Mouse (Mus musculus) macrophage (primary cell): ENCODE data around the gene Prox2. TPM values are rescaled to one million over a fixed set of nuclear protein-coding genes. Genes with fewer than 3 reads are reported as not detected.

Experiments used
- H3K27ac ChIP-seq: fragments of 350-480 bp; formaldehyde crosslinking; 2 replicates; pipeline ENCODE4 v1.9.0; 2021
- H3K36me3 ChIP-seq: fragments of 350-480 bp; formaldehyde crosslinking; 2 replicates; pipeline ENCODE4 v1.9.0; 2021; ENCODE audit errors: inconsistent target
- H3K4me3 ChIP-seq: fragments of 350-480 bp; formaldehyde crosslinking; 2 replicates; pipeline ENCODE4 v1.9.0; 2021; ENCODE audit errors: inconsistent target
- H3K79me2 ChIP-seq: fragments of 350-480 bp; formaldehyde crosslinking; 2 replicates; pipeline ENCODE4 v1.9.0; 2021; ENCODE audit errors: inconsistent target
- WGBS: methylation state at CpG from one replicate; pipeline ENCODE4 v1.1.7; 2026; ENCODE audit warnings: inconsistent platforms; ENCODE audit not compliant: missing documents; 5-methylcytosine and 5-hydroxymethylcytosine counted together
- polyA plus RNA-seq: library from polyadenylated mRNA; stranded (reverse); fragments of 250-400 nt; gene quantifications from 3 replicates; pipeline ENCODE4 v1.2.4, GENCODE M21; 2018; ENCODE audit warnings: inconsistent platforms

The Prox2 gene
- polyA plus RNA-seq, 1 experiment from 2014 or later: 1.3 TPM

- 8% methylated on average over 3 of the region's 3 CpGs for WGBS
- Histone ChIP-seq H3K79me2 (no peaks in the 10 kb centered on the region), H3K4me3 (no peak overlapping the region), H3K27ac (no peak overlapping the region), H3K36me3 (no peaks in the 10 kb centered on the region)
These were observed 18.3 kb downstream of the Prox2 start for GRCm38 (mm10) chr12:85092214-85092613.

- WGBS: 93% methylated on average over 3 of the region's 3 CpGs
- H3K79me2 ChIP-seq: no peaks in the 10 kb centered on the region
- no peak overlapping the region for H3K4me3 ChIP-seq
- no peak overlapping the region for H3K27ac ChIP-seq
- no peaks in the 10 kb centered on the region for H3K36me3 ChIP-seq
These were observed 19.4 kb downstream of the Prox2 start for GRCm38 (mm10) chr12:85091190-85091589.

GRCm38 (mm10) chr12:85087845-85088244 is 22.7 kb downstream of the Prox2 start:
- Histone ChIP-seq H3K27ac (no peak overlapping the region), H3K36me3 (no peaks in the 10 kb centered on the region), H3K4me3 (no peak overlapping the region), H3K79me2 (no peaks in the 10 kb centered on the region)
- 92% methylated on average over 11 of the region's 12 CpGs for WGBS

- no peak overlapping the region for H3K4me3 ChIP-seq
- 88% methylated on average over 4 of the region's 4 CpGs for WGBS
- H3K36me3 ChIP-seq: no peaks in the 10 kb centered on the region
- H3K27ac ChIP-seq: no peak overlapping the region
- H3K79me2 ChIP-seq: no peaks in the 10 kb centered on the region
These were observed 25.6 kb downstream of the Prox2 start for GRCm38 (mm10) chr12:85084941-85085340.

- Histone ChIP-seq H3K4me3 (no peak overlapping the region), H3K79me2 (no peaks in the 10 kb centered on the region), H3K27ac (no peak overlapping the region), H3K36me3 (no peaks in the 10 kb centered on the region)
- WGBS: 78% methylated on average over 2 of the region's 2 CpGs
These were observed 26.3 kb downstream of the Prox2 start for GRCm38 (mm10) chr12:85084257-85084656.

GRCm38 (mm10) chr12:85077100-85077499 is 33.5 kb downstream of the Prox2 start:
- Histone ChIP-seq H3K27ac (no peak overlapping the region), H3K36me3 (no peaks in the 10 kb centered on the region), H3K79me2 (no peaks in the 10 kb centered on the region), H3K4me3 (no peak overlapping the region)
- WGBS: 95% methylated on average over 3 of the region's 3 CpGs

- H3K4me3 ChIP-seq: no peak overlapping the region
- H3K27ac ChIP-seq: no peak overlapping the region
- H3K36me3 ChIP-seq: peaks cover 22% of the 10 kb centered on the region
- no peaks in the 10 kb centered on the region for H3K79me2 ChIP-seq
These were observed 39.5 kb downstream of the Prox2 start for GRCm38 (mm10) chr12:85071043-85071442.

- peaks cover 21% of the 10 kb centered on the region; the same call in 1 of the 2 replicates for H3K36me3 ChIP-seq
- WGBS: 69% methylated on average over 5 of the region's 6 CpGs
- H3K27ac ChIP-seq: no peak overlapping the region
- no peaks in the 10 kb centered on the region for H3K79me2 ChIP-seq
- no peak overlapping the region for H3K4me3 ChIP-seq
These were observed 59.3 kb downstream of the Prox2 start for GRCm38 (mm10) chr12:85051218-85051617.

Other genes starting within 250 kb of the Prox2 start
- 0.07 to 0.25 TPM (median 0.21 TPM) in 3 replicates for gene Ltbp2, start 234.2 kb downstream of the Prox2 start, polyA plus RNA-seq
- gene Fcf1, start 139.9 kb downstream of the Prox2 start, polyA plus RNA-seq: 65.9 to 92.0 TPM (median 76.0 TPM) in 3 replicates
- 27.2 to 51.0 TPM (median 30.2 TPM) in 3 replicates for gene Arel1, start 139.9 kb downstream of the Prox2 start, polyA plus RNA-seq
- 23.7 to 43.8 TPM (median 27.2 TPM) in 3 replicates for gene Ylpm1, start 114.4 kb downstream of the Prox2 start, polyA plus RNA-seq
- gene Dlst, start 74 bp upstream of the Prox2 start, polyA plus RNA-seq: 71.4 to 90.3 TPM (median 80.1 TPM) in 3 replicates
- not detected in 3 replicates for gene Rps6kl1, start 40.5 kb upstream of the Prox2 start, polyA plus RNA-seq
- 0.11 to 0.37 TPM (median 0.35 TPM) in 3 replicates for gene Pgf, start 67.0 kb upstream of the Prox2 start, polyA plus RNA-seq
- gene Eif2b2, start 108.7 kb upstream of the Prox2 start, polyA plus RNA-seq: 52.7 to 95.7 TPM (median 56.1 TPM) in 3 replicates
- gene Mlh3, start 159.8 kb upstream of the Prox2 start, polyA plus RNA-seq: 6.8 to 8.1 TPM (median 7.4 TPM) in 3 replicates
- 16.2 to 19.5 TPM (median 17.8 TPM) in 3 replicates for gene Acyp1, start 177.7 kb upstream of the Prox2 start, polyA plus RNA-seq
- gene Zc2hc1c, start 177.8 kb upstream of the Prox2 start, polyA plus RNA-seq: not detected in 3 replicates
- gene Nek9, start 228.6 kb upstream of the Prox2 start, polyA plus RNA-seq: 40.7 to 65.1 TPM (median 55.7 TPM) in 3 replicates